Mouse (Mus musculus): Measurements from ENCODE around the gene Parp14. TPM values are rescaled to one million over a fixed set of nuclear protein-coding genes. Genes with fewer than 3 reads are reported as not detected.

Parp14 gene
- total RNA-seq, 2 experiments from 2014 or later: 9.9 to 16.2 TPM

GRCm38 (mm10) chr16:35791962-35792521 is 79.3 kb downstream of the Parp14 start:
- DNase-seq: no peak
- intact Hi-C loops (cut with DNase I): no loop called here

GRCm38 (mm10) chr16:35788330-35788729 is 83.0 kb downstream of the Parp14 start:
- no peak for DNase-seq
- intact Hi-C loops (cut with DNase I): no loop called here

GRCm38 (mm10) chr16:35787568-35788189 is 83.7 kb downstream of the Parp14 start:
- DNase-seq: no peak
- intact Hi-C loops (cut with DNase I): no loop called here

- intact Hi-C loops (cut with DNase I): no loop called here
- no peak for DNase-seq
Measured at GRCm38 (mm10) chr16:35787163-35787562, 84.2 kb downstream of the Parp14 start.

GRCm38 (mm10) chr16:35784134-35784725 is 87.1 kb downstream of the Parp14 start:
- intact Hi-C loops (cut with DNase I): no loop called here
- DNase-seq: no peak

- DNase-seq: no peak
- intact Hi-C loops (cut with DNase I): no loop called here
Measured at GRCm38 (mm10) chr16:35783207-35783573, 88.2 kb downstream of the Parp14 start.

Other genes with a start within 250 kb of the Parp14 start
- 10 to 100 TPM; 64.2 to 70.4 TPM for gene Dirc2, start 102.2 kb downstream of the Parp14 start, total RNA-seq (2021)
- 1 to 10 TPM; 2.8 to 3.0 TPM for gene Hspbap1, start 101.2 kb downstream of the Parp14 start, total RNA-seq (2021)
- 10 to 100 TPM; 11.9 to 12.8 TPM for gene Parp9, start 66.9 kb upstream of the Parp14 start, total RNA-seq (2021)
- gene Dtx3l, start 67.6 kb upstream of the Parp14 start, total RNA-seq (2021): 10 to 100 TPM in 1 of 2 experiments, 1 to 10 TPM in 1; 9.8 to 12.6 TPM
- gene Kpna1, start 107.2 kb upstream of the Parp14 start, total RNA-seq (2021): 100 to 1,000 TPM; 121 to 128 TPM
- gene Wdr5b, start 169.6 kb upstream of the Parp14 start, total RNA-seq (2021): 1 to 10 TPM; 2.7 to 3.2 TPM
- 100 to 1,000 TPM; 230 to 246 TPM for gene Fam162a, start 200.1 kb upstream of the Parp14 start, total RNA-seq (2021)
- gene Ccdc58, start 200.1 kb upstream of the Parp14 start, total RNA-seq (2021): 10 to 100 TPM; 29.0 to 29.1 TPM